Mouse (Mus musculus): ENCODE results near the gene Snrpc. TPM values are rescaled to one million over a fixed set of nuclear protein-coding genes. Genes with fewer than 3 reads are reported as not detected.
A peak's percentile ranks its signal among the peaks of the same experiment; 100 is the strongest.
"Not testable (repeated sequence)": the region's sequence is repeated elsewhere in the genome, so short reads cannot be mapped to it uniquely, and the experiment has no call there.

Snrpc gene
- 247 and 276 TPM in 2 replicates for polyA plus RNA-seq (2015; fragmentation: Nextera tagmentation; extraction: Ambion mirVana)

DNA sequence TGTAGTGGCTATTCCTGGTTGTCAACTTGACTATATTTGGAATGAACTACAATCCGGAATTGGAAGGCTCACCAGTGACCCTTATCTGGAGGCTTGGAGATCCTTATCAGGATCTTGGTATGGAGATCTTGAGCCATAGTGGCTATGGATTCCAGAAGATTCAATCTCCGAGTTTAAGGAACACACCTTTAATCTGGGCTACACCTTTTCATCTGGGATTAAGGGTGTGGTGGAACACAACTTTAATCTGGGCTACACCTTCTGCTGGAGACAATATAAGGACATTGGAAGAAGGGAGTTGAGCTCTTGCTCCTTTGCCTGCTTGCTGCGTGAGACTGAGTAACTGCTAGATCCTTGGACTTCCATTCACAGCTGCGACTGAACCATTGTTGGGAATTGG is at the start of gene Snrpc:
Gene Snrpc, plus strand, starts transcription at position 301 of the 400 bp plus-strand sequence.
- H3K27me3 ChIP-seq (replicated peaks); H3K9ac ChIP-seq; H3K4me1 ChIP-seq; H3K4me2 ChIP-seq; H3K4me3 ChIP-seq (replicated peaks); ATAC-seq (ENCODE audit: insufficient read depth, low FRiP score, low read depth); H3K27ac ChIP-seq; H3K9me3 ChIP-seq: not testable (repeated sequence)
- 79% methylated on average over 4 of the region's 4 CpGs for WGBS
- H3K36me3 ChIP-seq, result peaks cover 11% of the 10 kb centered on the region

DNA sequence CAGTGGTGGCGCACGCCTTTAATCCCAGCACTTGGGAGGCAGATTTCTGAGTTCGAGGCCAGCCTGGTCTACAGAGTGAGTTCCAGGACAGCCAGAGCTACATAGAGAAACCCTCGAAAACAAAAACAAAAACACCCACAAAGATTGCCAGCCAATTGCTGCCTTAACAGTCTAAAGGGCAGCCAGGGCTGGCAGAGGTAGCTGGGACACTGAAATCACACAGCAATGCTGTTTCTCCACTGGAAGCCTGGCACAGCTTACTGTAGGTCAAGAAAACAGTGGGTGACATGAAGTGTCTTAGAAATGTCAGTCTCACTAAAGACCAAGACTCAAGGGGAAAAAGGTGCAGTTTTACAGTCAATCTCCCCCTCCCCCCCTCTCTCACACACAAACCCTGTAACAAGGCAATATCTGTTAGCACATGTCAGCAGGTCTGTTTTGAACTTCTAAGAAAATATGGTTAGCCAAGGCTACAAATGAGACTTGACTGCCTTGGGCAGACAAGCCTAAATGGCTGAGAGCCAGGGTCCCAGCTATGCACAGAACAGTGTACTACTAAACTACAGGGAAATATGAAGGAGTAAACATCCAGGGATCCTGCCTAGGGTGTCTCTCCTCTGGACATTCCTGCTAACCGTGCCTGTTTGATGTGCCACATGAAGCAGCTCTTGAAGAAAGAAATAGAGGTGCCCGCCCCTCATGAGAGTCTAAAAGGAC is 49.3 kb upstream of the Snrpc start:
- no peak overlapping the region for H3K4me3 ChIP-seq (replicated peaks)
- H3K36me3 ChIP-seq, result peaks cover 1% of the 10 kb centered on the region
- ATAC-seq (ENCODE audit: insufficient read depth, low FRiP score, low read depth), result no peak
- no peak overlapping the region for H3K9ac ChIP-seq
- H3K4me2 ChIP-seq, result no peak overlapping the region
- H3K4me1 ChIP-seq, result no peaks in the 10 kb centered on the region
- H3K27me3 ChIP-seq (replicated peaks), result no peaks in the 10 kb centered on the region
- H3K27ac ChIP-seq, result no peak overlapping the region
- H3K9me3 ChIP-seq, result no peaks in the 10 kb centered on the region
- WGBS, result 87% methylated on average over 6 of the region's 6 CpGs

DNA sequence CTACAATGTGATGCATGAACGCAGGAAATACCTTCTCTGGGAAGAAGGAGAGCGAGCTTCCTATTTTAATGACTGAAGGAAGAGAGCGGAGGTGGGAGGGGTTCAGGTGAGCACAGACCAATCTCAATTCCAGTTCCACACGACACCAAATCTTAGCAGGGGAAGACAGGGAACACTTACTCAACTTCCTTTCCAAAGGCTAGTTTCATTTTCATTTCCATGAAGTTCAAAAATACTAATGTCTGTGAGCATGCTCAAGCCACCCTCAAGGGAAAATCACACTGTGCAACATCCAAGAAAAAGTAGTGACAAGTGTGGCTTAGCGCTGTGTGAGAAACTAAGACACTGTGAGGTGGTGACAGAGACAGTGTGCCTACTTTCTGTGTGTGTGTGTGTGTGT is 47.9 kb upstream of the Snrpc start:
- no peaks in the 10 kb centered on the region for H3K27me3 ChIP-seq (replicated peaks)
- H3K9me3 ChIP-seq, result no peaks in the 10 kb centered on the region
- H3K4me2 ChIP-seq, result no peak overlapping the region
- H3K4me1 ChIP-seq, result no peaks in the 10 kb centered on the region
- no peak overlapping the region for H3K4me3 ChIP-seq (replicated peaks)
- 80% methylated on average over 5 of the region's 5 CpGs for WGBS
- no peak for ATAC-seq (ENCODE audit: insufficient read depth, low FRiP score, low read depth)
- H3K36me3 ChIP-seq, result no peaks in the 10 kb centered on the region
- no peak overlapping the region for H3K27ac ChIP-seq
- H3K9ac ChIP-seq, result no peak overlapping the region

DNA sequence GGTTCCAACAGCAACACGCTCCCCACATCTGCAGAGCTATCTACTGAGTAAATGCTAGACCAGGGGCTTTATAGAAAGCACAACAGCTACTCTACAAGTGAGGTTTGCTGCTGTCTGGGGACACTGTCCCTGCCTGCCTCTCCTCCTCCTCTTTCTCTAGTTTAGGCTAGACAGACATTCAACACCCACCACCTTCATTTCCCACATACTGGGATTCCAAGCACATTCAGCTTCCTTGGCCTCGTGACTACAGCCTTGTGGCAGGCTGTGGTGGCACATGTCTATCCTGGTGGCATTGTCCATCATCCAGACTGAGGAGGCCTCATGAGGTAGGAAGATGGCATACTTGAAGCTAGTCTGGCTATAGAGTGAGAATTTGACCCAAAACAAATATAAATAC is 47.0 kb upstream of the Snrpc start:
- H3K4me2 ChIP-seq, result no peak overlapping the region
- no peak overlapping the region for H3K4me3 ChIP-seq (replicated peaks)
- no peaks in the 10 kb centered on the region for H3K9me3 ChIP-seq
- WGBS, result 93% methylated on average over 2 of the region's 2 CpGs
- no peak overlapping the region for H3K27ac ChIP-seq
- no peaks in the 10 kb centered on the region for H3K36me3 ChIP-seq
- 0 out of 2 replicates have a peak, but pooled peaks cover 2% of the 10 kb centered on the region for H3K4me1 ChIP-seq
- H3K27me3 ChIP-seq (replicated peaks), result no peaks in the 10 kb centered on the region
- no peak for ATAC-seq (ENCODE audit: insufficient read depth, low FRiP score, low read depth)
- no peak overlapping the region for H3K9ac ChIP-seq

DNA sequence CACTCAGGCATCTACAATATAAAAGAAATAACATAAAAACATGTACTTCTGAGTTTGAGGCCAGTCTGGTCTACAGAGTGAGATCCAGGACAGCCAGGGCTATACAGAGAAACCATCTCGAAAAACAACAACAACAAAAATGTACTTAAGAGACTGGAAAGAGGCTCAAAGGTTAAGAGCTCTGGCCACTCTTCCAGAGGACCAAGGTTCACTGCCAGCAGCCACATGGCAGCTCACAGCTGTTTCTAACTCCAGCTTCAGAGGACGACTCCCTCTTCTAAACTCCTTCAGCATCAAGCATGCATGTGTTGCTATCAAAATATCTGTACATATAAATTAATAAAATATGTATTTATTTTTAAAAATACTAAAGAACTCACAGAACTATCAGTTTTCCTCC is 46.4 kb upstream of the Snrpc start:
- Histone ChIP-seq H3K9ac (no peak overlapping the region), H3K4me2 (no peak overlapping the region), H3K27me3 (replicated peaks) (no peaks in the 10 kb centered on the region), H3K9me3 (no peaks in the 10 kb centered on the region), H3K4me1 (peaks cover 7% of the 10 kb centered on the region; the same call in 1 of the 2 replicates), H3K27ac (no peak overlapping the region), H3K36me3 (no peaks in the 10 kb centered on the region), H3K4me3 (replicated peaks) (no peak overlapping the region)
- WGBS, result 77% methylated on average over 2 of the region's 2 CpGs
- ATAC-seq (ENCODE audit: insufficient read depth, low FRiP score, low read depth), result no peak

DNA sequence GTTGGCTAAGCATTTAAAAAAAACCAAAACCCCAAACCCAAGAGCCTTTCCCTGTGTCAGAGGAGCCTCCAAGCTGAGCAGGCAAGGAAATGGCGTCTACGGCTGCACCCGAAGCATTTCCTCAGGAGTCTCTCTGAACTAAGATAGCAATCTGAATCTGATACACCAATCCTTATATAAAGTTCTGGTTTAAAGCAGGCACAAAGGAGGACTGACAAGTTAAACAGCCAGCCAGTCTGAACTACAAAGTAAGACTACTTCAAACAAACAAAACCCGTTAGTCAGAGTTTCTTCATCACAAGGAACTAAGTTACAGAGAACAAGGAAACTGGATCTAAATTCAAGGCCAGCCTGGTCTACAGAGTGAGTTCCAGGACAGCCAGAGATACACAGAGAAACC is 45.4 kb upstream of the Snrpc start:
- H3K4me3 ChIP-seq (replicated peaks), result no peak overlapping the region
- H3K4me1 ChIP-seq, result peaks cover 17% of the 10 kb centered on the region
- ATAC-seq (ENCODE audit: insufficient read depth, low FRiP score, low read depth), result no peak
- no peaks in the 10 kb centered on the region for H3K9me3 ChIP-seq
- H3K27me3 ChIP-seq (replicated peaks), result no peaks in the 10 kb centered on the region
- no peaks in the 10 kb centered on the region for H3K36me3 ChIP-seq
- no peak overlapping the region for H3K9ac ChIP-seq
- peak overlapping the region; percentile 16; the same call in 1 of the 2 replicates for H3K27ac ChIP-seq
- 56% methylated on average over 4 of the region's 4 CpGs for WGBS
- H3K4me2 ChIP-seq, result no peak overlapping the region

DNA sequence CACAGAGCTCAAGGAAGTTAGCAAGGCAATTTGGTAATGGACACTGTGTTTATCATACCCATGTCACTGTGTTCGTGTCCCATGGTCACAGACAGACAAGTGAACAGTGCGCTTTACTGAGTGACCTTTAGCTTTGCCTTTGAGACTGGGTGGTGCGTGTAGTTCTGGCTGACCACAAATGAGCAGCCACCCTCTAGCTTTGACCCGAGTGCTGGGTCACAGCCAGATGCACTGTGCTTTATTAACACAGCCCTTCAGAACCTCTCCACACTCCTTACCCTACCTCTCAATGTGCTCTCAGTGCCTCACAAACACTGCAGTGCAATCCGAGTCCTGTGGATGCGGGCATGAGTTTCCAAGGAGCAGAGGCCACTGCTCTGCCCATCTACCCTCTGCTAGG is 44.8 kb upstream of the Snrpc start:
- H3K4me1 ChIP-seq, result peaks cover 23% of the 10 kb centered on the region
- H3K4me2 ChIP-seq, result no peak overlapping the region
- no peaks in the 10 kb centered on the region for H3K27me3 ChIP-seq (replicated peaks)
- no peak overlapping the region for H3K4me3 ChIP-seq (replicated peaks)
- H3K9me3 ChIP-seq, result no peaks in the 10 kb centered on the region
- no peaks in the 10 kb centered on the region for H3K36me3 ChIP-seq
- ATAC-seq (ENCODE audit: insufficient read depth, low FRiP score, low read depth), result no peak
- H3K27ac ChIP-seq, result no peak overlapping the region
- WGBS, result 80% methylated on average over 6 of the region's 6 CpGs
- H3K9ac ChIP-seq, result no peak overlapping the region

DNA sequence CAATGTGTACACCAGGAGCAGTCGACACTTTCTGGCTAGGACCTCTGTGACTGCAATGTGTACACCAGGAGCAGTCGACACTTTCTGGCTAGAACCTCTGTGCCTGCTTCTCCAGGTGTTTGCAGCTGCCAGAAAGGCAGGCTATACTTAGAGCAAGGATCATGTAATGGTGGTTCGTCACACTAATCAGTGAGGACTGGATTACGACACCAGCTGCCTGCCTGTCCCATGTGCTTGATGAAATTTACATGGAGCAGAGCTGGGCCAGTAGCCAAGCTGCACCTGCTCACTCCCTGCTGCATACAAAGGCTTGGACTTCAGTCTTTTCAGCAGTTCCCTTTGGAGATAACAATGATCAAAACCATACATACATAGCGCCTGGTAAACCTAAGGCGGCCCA is 41.2 kb upstream of the Snrpc start:
- Histone ChIP-seq H3K9ac (no peak overlapping the region), H3K4me3 (replicated peaks) (peak overlapping the region; percentile 17), H3K4me1 (peaks cover 47% of the 10 kb centered on the region), H3K9me3 (no peaks in the 10 kb centered on the region), H3K36me3 (no peaks in the 10 kb centered on the region), H3K27me3 (replicated peaks) (no peaks in the 10 kb centered on the region), H3K27ac (peak overlapping the region; percentile 93), H3K4me2 (peak overlapping the region; percentile 43)
- WGBS, result 34% methylated on average over 6 of the region's 6 CpGs
- peak; percentile 68 for ATAC-seq (ENCODE audit: insufficient read depth, low FRiP score, low read depth)

DNA sequence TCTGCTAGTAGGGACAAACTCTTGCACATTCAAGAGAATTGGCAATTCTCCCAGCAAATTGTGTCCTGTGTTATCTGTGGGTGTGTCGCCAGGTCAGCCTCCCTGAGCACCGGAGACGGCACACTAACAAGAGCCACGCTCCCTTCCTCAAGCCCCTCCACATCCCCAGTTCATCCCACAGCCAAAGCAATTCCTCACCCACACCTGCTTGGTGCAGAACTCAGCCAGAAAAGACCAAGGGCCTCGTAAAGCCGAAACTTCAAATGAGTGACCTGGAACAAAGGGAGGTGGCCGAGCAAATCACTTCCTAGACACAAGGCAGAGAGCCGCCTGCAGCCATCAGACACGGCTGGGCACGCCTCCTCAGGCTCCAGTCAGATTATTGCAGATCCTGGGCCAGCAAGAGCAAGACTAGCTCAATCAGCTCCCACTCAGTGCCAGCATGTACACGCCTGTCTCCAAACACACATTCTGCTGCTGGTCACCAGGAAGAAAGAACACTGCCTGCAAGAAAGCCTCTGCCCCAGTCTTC is 40.5 kb upstream of the Snrpc start:
- peaks cover 47% of the 10 kb centered on the region for H3K4me1 ChIP-seq
- H3K9me3 ChIP-seq, result no peaks in the 10 kb centered on the region
- peak overlapping the region; percentile 43 for H3K4me2 ChIP-seq
- WGBS, result 31% methylated on average over 11 of the region's 11 CpGs
- H3K27ac ChIP-seq, result peak overlapping the region; percentile 93
- ATAC-seq (ENCODE audit: insufficient read depth, low FRiP score, low read depth), result peak; percentile 45
- no peaks in the 10 kb centered on the region for H3K27me3 ChIP-seq (replicated peaks)
- H3K36me3 ChIP-seq, result no peaks in the 10 kb centered on the region
- peak overlapping the region; percentile 17 for H3K4me3 ChIP-seq (replicated peaks)
- H3K9ac ChIP-seq, result no peak overlapping the region

DNA sequence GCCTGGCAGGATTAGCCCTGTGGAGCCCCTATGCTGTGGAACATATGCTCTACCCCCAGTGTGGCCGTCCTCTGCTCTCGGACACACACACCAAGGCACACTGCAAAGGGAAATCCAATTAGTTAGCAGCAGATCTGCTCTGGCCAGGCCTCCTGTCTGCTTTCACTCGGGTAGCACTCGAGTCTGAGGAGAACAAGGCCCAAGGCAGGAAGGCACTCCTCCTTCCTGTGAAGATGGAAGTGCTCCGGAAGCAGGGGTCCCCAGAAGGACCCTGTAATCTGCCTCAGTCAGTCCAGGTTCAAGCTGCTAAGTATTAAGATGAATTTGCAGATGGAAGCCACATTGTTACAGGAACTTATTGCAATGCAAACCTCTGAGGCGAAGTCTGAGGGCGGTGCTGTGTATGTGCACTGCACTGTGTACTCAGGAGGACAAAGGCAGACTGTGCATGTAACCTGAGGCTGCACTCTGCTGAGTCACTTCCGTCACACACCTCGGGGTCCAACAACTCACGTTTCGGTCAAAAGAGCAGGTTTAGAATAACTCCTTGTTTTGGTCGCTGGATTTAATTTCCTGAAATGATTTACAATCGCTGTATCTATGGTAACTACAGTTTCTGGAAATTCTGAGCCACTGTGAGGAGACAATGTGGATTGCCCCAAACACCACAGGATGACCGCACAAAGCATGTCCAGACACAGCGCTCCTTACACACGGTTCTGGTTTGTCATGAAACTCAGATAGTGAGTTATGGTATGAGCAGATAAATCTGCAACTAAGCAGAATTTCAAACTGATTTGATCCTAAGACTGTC is 38.0 kb upstream of the Snrpc start:
- peak overlapping the region; percentile 19; the same call in 1 of the 2 replicates for H3K9ac ChIP-seq

DNA sequence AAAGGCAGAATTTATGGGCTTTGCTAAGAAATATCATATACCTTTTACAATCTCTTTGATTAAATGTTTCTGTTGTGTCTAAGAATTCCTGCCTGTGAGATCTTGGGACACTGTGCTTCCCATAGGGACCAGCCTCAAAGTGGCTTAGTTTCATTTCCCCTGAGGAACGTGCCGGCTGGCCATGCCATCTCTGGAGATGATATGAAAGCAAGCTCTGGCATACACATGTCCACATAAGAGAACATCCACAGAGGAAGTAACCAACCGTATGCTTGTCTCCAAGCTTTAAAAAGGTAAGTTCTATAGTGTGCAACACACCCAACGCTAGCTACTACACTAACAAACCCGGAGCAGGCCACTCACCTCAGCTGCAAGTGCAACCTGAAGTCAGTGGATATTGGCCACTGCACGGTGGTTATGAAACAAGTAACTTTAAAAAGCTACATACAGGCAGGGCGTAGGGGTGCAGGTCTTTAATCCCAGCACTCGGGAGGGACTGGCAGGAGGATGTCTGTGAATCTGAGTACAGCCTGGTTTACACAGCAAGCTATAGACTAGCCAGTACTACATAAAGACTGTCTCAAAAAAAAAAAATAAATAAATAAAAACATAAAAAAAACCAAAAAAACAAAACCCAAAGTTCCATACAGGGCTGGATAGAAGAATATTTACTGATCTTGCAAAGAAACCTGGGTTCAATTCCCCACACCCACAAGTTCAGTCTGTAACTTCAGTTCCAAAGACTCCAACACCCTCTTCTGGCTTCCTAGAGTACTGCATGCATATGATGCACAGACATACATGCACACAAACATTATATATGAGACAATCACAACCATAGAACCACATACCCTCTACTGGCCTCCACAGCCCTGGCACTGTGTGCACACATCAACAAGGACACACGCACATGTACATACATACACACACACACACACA is 37.0 kb upstream of the Snrpc start:
- Histone ChIP-seq H3K27me3 (replicated peaks) (no peaks in the 10 kb centered on the region), H3K36me3 (no peaks in the 10 kb centered on the region), H3K4me1 (peaks cover 52% of the 10 kb centered on the region), H3K27ac (peak overlapping the region; percentile 81), H3K4me3 (replicated peaks) (no peak overlapping the region), H3K4me2 (no peak overlapping the region), H3K9me3 (no peaks in the 10 kb centered on the region), H3K9ac (no peak overlapping the region)
- ATAC-seq (ENCODE audit: insufficient read depth, low FRiP score, low read depth), result no peak
- 73% methylated on average over 9 of the region's 9 CpGs for WGBS

More for the DNA sequence above, 38.0 kb upstream of the Snrpc start:
- H3K4me2 ChIP-seq, result peak overlapping the region; percentile 29
- no peak overlapping the region for H3K4me3 ChIP-seq (replicated peaks)
- peak overlapping the region; percentile 93 for H3K27ac ChIP-seq
- no peaks in the 10 kb centered on the region for H3K36me3 ChIP-seq
- WGBS, result 29% methylated on average over 16 of the region's 16 CpGs
- peaks cover 52% of the 10 kb centered on the region for H3K4me1 ChIP-seq
- H3K27me3 ChIP-seq (replicated peaks), result no peaks in the 10 kb centered on the region
- H3K9me3 ChIP-seq, result no peaks in the 10 kb centered on the region
- peak; percentile 85 for ATAC-seq (ENCODE audit: insufficient read depth, low FRiP score, low read depth)
